Mouse (Mus musculus) adrenal gland, adult (tissue): ENCODE measurements at regions not wholly inside any gene's neighbourhood (a gene's known extent, or its start where the extent isn't known, plus 50 kb on each side); places are given as distances from the start of the nearest gene placed in this dataset.

Experiments
- DNase-seq, 2 experiments: peaks; one replicate each; pipeline ENCODE4 v3.0.0; 2022 to 2023; ENCODE audit warnings: low spot score in 1 of 2; ENCODE audit not compliant: inconsistent age in 2 of 2

DNA sequence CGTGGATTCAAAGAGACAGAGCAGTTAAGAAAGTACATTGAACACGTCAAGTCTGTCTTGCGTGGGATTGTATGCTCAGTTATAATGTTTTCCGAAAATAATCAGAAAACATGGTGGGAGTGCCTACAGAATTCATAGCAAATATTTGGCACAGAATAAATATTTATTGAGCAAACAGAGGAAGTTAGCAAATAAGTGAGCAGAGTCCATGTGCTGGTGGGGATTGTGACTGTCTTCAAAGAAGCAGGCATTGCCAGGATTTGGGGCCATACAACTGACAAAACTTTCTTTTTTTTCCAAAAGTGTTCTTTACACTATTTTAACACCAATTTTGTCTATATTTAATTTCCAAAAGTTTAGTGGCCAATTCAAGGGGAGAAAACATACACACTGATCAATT, 1729.8 kb downstream of the AI429214 start:
- DNase-seq = no peak

GRCm38 (mm10) chr8:38725257-38725656, 1731.9 kb downstream of the AI429214 start:
- no peak for DNase-seq

DNA sequence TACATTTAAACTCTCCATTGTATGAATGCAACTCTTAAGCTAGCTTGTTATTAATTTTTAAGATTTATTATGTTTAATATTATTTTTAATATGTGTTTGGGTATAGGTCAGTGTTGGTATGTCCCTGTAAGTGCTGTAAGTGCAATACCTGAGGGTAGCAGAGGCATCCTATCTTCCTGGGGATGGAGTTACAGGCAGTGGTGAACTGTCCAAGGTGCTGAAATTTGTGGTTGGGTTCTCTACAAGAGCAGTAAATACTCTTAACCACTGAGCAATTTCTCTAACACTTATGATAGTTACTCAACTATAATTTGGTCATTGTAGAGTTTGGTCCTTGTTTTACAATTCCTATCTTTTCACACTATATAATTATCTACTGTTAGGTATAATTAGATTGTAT, 1753.7 kb downstream of the AI429214 start:
- peak in 1 of 2 experiments; percentile 34 for DNase-seq

DNA sequence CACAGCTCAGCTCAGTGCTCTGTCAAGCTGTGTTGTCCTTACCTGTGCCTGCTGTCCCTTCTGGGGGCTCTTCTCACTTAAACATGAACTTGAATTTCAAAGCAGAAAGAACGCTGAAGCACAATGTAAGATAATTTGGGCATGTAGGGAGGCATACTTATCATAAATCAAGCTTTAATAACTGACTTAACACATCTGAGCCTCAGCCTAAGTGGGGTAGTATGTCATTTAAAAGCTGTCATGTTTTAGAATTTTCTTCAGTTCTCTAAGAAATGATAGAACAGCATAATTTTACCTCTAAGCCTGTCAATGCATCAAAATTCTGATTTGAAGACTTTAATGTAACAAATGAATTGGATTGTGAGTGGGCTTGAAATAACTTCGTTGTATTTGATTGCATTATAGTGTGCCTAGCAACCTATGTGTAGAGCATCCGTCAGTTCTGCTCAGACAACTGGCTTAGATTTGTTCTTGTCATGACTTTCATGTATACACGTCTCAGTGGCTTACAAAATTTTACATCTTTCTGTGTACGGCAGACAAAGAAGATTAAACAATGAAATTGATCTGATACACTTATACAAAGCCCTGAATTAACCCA, 1773.3 kb downstream of the AI429214 start:
- DNase-seq = no peak

DNA sequence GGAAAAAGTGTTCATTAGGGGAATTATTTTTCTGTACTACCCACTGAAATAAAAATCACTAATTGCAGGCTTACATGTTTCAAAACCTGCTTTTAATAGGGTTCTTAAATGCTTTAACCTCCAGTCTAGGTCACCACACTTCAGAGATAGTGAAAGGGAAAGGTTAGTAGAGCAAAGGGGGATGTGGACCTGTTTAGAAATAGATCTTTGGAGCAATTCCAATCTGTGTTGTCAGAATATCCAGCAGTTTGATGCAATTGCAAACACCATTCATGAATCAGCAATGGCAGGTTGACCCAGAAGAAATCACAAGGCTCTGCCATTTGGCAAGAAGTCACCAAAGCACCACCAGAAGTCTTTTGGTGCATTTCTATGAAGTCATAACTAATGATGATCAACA, 1819.1 kb downstream of the AI429214 start:
- no peak for DNase-seq

DNA sequence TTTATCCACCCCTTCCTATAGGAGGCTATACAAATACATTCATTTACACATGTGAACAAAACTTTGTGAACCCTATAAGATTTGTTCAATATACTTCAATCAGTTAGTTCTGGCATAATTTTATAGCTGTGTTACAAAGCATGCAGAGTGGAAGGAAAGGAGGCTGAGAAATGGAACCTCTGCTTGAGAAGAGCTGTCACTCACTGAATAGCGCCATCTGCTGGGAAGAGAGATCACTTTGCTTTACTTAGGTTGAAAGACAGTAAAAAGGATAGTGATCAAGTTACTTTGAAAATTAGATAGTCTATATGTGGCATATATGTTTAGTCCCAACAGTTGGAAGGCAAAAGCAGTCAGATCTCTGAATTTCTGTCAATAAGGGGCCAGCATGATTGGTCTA, 1824.8 kb downstream of the AI429214 start:
- peak in 1 of 2 experiments; percentile 66 for DNase-seq

- no peak for DNase-seq
Measured at GRCm38 (mm10) chr8:38861436-38861835, 1813.4 kb upstream of the Adam24 start.

GRCm38 (mm10) chr8:38867370-38867769, 1807.5 kb upstream of the Adam24 start:
- DNase-seq = no peak
